Mouse (Mus musculus) ES-Bruce4 (cell line): ENCODE measurements around the gene Galk2.

ENCODE experiments used
- CTCF ChIP-seq: IDR thresholded peaks from one replicate; pipeline ENCODE4 v1.8.1; 2011; ENCODE audit warnings: low read depth, low read length
- EP300 ChIP-seq: IDR thresholded peaks from 2 replicates; pipeline ENCODE4 v1.6.1; 2011; ENCODE audit warnings: low read depth, low read length; ENCODE audit not compliant: insufficient read depth
- POLR2A ChIP-seq: IDR thresholded peaks from one replicate; pipeline ENCODE4 v1.8.1; 2011; ENCODE audit warnings: low read length; ENCODE audit not compliant: insufficient read depth

DNA sequence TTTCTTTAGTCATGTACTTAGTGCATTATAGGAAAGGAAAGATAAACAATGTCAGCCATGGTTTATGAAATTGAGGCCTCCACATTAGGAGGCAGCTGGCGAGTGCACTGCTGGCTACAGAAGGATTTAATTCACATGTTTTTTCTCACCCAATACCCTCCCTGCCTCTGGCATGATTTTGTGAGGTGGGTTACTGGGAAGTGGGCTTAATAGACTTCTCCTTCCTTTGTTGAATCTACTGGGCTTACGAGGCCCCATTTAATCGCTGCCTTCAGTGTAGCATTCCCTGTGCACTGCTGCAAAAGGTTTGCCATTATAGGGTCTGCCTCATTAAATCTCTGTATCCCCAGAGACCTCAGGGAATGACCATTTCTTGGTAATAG lies 58.4 kb downstream of the Galk2 start:
- TF ChIP-seq POLR2A (no peak), CTCF (no peak), EP300 (no peak)
